Mouse (Mus musculus) right cerebral cortex, adult 2 months (tissue): ENCODE measurements around the gene G6pc2.

ENCODE experiments used
- DNase-seq, 2 experiments: peaks; one replicate each; pipeline ENCODE4 v3.0.0; 2021 to 2022; ENCODE audit warnings: low spot score in 2 of 2

G6pc2 gene

GRCm38 (mm10) chr2:69239315-69239714 lies 28.4 kb downstream of the G6pc2 start:
- no peak for DNase-seq

- DNase-seq = no peak
Measured at GRCm38 (mm10) chr2:69244924-69245323, 34.1 kb downstream of the G6pc2 start.

GRCm38 (mm10) chr2:69247081-69247480 lies 36.2 kb downstream of the G6pc2 start:
- no peak for DNase-seq

- DNase-seq = no peak
Measured at GRCm38 (mm10) chr2:69248221-69248755, 37.4 kb downstream of the G6pc2 start.

- no peak for DNase-seq
Measured at GRCm38 (mm10) chr2:69264069-69264618, 53.3 kb downstream of the G6pc2 start.

- DNase-seq = no peak
Measured at GRCm38 (mm10) chr2:69275875-69276274, 65.0 kb downstream of the G6pc2 start.
